Mouse (Mus musculus) hindbrain, embryonic 12.5 days (tissue): ENCODE data around the gene Smok2b. TPM values are rescaled to one million over a fixed set of nuclear protein-coding genes. Genes with fewer than 3 reads are reported as not detected.
A peak's percentile ranks its signal among the peaks of the same experiment; 100 is the strongest.
"Not testable (repeated sequence)": the region's sequence is repeated elsewhere in the genome, so short reads cannot be mapped to it uniquely, and the experiment has no call there.

Source experiments
- ATAC-seq: fragments of 200-750 bp; cut with Nextera tagmentation; 2 replicates; pipeline ENCODE4 v1.8.0; 2017; ENCODE audit warnings: moderate TSS enrichment; ENCODE audit not compliant: low FRiP score
- H3K27ac ChIP-seq: fragments of 300-500 bp; sonication (generic); 2 replicates; pipeline ENCODE4 v1.5.1; 2016; ENCODE audit warnings: mild to moderate bottlenecking
- H3K27me3 ChIP-seq: fragments of 300-500 bp; sonication (generic); 2 replicates; pipeline ENCODE4 v1.6.1; 2016; ENCODE audit warnings: mild to moderate bottlenecking
- H3K36me3 ChIP-seq: fragments of 300-500 bp; sonication (generic); 2 replicates; pipeline ENCODE4 v1.6.1; 2016; ENCODE audit warnings: mild to moderate bottlenecking
- H3K4me1 ChIP-seq: fragments of 300-500 bp; sonication (generic); 2 replicates; pipeline ENCODE4 v1.6.1; 2016
- H3K4me2 ChIP-seq: fragments of 300-500 bp; sonication (generic); replicated peaks from 2 replicates; pipeline ENCODE4 v1.6.1; 2016; ENCODE audit warnings: mild to moderate bottlenecking
- H3K4me3 ChIP-seq: fragments of 300-500 bp; sonication (generic); 2 replicates; pipeline ENCODE4 v1.5.1; 2016; ENCODE audit warnings: mild to moderate bottlenecking
- H3K9ac ChIP-seq: fragments of 300-500 bp; sonication (generic); 2 replicates; pipeline ENCODE4 v1.6.1; 2016; ENCODE audit warnings: mild to moderate bottlenecking, moderate library complexity
- H3K9me3 ChIP-seq: fragments of 300-500 bp; sonication (generic); replicated peaks from 2 replicates; pipeline ENCODE4 v1.6.1; 2016; ENCODE audit warnings: mild to moderate bottlenecking
- WGBS: fragments of 180-500 bp; shearing (Covaris S2); methylation state at CpG from one replicate; pipeline ENCODE4 v1.1.7; 2016; 5-methylcytosine and 5-hydroxymethylcytosine counted together
- polyA plus RNA-seq: library from polyadenylated mRNA; unstranded; fragments of >200 nt; fragmentation: Nextera tagmentation; extraction: Ambion mirVana; gene quantifications from 2 replicates; pipeline ENCODE4 v1.2.1, GENCODE M21; 2016

Gene Smok2b
- polyA plus RNA-seq, 1 experiment from 2014 or later: not detected

DNA sequence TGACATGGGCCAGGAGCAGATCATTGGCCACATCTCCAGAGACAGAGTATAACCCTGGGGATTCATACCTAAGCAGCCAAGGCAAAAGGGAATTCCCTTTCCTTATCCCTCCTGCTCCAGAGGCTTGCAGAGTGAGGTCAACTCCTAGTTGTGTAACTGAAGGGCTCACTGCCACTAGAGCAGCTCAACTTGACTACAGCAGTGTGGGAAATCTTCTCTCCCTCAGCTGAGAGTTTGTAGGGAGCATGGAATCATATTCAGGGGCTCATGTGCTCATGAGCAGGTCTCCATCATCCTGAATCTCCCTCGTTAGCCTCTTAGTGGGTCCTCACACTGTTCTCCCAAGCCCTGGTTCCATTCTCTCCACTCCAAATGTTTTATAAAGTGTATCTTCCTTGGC, 24.8 kb upstream of the Smok2b start:
- not testable (repeated sequence) for ATAC-seq, H3K27me3 ChIP-seq, H3K4me3 ChIP-seq, H3K4me2 ChIP-seq, H3K27ac ChIP-seq, H3K4me1 ChIP-seq, H3K9ac ChIP-seq, H3K36me3 ChIP-seq
- H3K9me3 ChIP-seq: peaks cover 51% of the 10 kb centered on the region
- 69% methylated on average over 1 of the region's 1 CpGs for WGBS

DNA sequence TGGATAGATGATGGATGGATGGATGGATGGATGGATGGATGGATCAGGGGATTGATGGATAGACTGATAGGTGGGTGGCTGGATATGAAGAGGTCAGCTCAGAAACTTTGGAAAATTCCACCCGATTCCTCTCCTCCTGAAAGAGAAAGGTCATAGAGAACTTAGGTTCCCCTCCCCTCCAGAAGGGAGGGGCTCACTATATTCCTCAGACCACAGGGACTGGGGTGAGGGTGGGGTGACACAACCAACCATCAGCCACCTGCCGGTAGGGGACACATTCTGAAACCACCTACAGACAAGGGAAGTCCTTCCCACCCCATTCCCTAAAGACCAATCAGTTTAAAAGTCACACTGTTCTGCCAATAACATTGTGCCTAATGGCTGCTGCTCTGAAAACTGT, 23.6 kb upstream of the Smok2b start:
- Histone ChIP-seq H3K36me3 (no peaks in the 10 kb centered on the region), H3K27me3 (no peaks in the 10 kb centered on the region), H3K4me2 (no peak overlapping the region), H3K4me3 (no peak overlapping the region), H3K9me3 (peaks cover 45% of the 10 kb centered on the region), H3K27ac (no peak overlapping the region), H3K4me1 (no peaks in the 10 kb centered on the region), H3K9ac (no peak overlapping the region)
- ATAC-seq: peak; percentile 41
- 90% methylated on average over 2 of the region's 2 CpGs for WGBS

DNA sequence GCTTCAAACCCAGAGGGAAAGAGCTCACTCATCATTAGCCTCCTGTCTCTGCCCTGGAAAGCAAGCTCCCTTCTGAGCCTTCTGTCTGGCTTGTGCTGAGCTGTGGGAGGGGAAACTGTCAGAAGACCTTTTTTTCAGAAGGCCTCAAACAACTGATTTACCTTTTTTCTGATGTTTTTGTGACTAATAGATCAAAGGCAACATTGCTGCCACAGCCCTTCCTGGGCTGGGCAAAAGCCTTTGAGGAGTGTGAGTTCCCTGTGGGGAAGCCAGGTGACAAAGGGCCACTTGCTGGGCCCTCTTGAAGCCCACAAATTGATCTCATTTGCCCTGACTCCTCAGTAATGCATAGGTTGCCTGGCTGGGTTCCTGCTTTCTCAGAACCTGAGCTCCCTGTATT, 21.6 kb upstream of the Smok2b start:
- not testable (repeated sequence) for H3K9ac ChIP-seq, H3K36me3 ChIP-seq

DNA sequence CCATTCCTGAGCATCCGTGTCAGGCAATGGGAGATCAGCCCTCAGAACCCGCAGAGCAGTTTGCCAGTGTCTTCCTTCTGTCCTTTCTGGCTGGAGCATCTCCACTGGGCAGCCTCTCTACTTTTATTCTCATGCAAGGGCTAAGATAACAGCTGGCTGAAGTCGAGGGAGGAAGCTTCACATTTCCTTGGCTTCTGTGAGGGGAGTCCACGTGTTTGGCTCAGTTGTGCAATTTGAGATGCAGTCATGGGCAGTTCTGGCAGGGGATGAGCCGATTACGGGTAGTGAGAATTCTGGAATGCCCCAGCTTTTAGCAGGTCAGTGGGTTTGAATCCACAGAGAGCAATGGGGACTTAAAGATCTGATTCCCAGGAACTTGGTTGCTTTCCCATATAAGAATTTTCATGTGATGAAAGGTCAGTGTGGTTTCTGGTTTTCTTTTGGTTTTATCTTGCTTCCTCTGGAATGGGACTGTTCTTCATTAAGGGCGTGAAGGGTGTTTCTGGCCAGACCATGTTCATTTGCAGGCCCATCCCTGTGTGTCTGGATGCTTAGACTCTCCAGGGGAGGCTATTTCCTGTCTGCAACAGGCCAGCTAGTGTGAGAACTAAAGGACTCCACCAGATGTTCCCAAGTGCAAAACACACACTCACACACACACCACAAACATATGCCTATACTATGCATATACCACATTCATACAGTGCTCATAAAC, 17.8 kb upstream of the Smok2b start:
- H3K9me3 ChIP-seq: peaks cover 78% of the 10 kb centered on the region
- ATAC-seq: no peak
- H3K4me2 ChIP-seq: no peak overlapping the region
- H3K36me3 ChIP-seq: no peaks in the 10 kb centered on the region
- no peak overlapping the region for H3K4me3 ChIP-seq
- H3K27ac ChIP-seq: no peak overlapping the region
- no peaks in the 10 kb centered on the region for H3K27me3 ChIP-seq
- 76% methylated on average over 7 of the region's 7 CpGs for WGBS
- no peaks in the 10 kb centered on the region for H3K4me1 ChIP-seq
- H3K9ac ChIP-seq: no peak overlapping the region

More for the DNA sequence above, 21.6 kb upstream of the Smok2b start:
- ATAC-seq, H3K27me3 ChIP-seq, H3K4me1 ChIP-seq, H3K27ac ChIP-seq, H3K4me3 ChIP-seq, H3K4me2 ChIP-seq: not testable (repeated sequence)
- H3K9me3 ChIP-seq: peaks cover 59% of the 10 kb centered on the region

DNA sequence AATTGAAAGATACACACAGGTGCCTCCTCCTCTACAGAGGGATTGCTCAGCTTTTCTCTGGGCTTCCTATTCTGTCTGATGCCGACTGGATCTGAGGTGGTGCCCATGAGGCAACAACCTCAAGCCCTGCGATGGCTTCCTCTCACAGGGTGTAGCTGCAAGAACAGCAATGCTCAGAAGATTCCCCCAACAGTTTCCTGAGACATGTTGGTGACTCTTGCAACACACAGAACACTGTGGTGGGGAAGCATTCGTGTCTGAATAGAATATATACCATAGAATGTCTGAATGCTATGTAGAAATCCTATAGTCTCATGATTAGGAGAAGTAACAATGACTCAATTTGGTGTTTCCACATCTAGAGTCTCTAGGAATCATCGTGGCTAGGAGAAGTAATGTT, 15.9 kb upstream of the Smok2b start:
- Histone ChIP-seq H3K36me3 (no peaks in the 10 kb centered on the region), H3K27ac (no peak overlapping the region), H3K9ac (no peak overlapping the region), H3K4me1 (no peaks in the 10 kb centered on the region), H3K4me2 (no peak overlapping the region), H3K9me3 (peaks cover 90% of the 10 kb centered on the region), H3K27me3 (no peaks in the 10 kb centered on the region), H3K4me3 (no peak overlapping the region)
- WGBS: 59% methylated on average over 4 of the region's 4 CpGs
- ATAC-seq: no peak

DNA sequence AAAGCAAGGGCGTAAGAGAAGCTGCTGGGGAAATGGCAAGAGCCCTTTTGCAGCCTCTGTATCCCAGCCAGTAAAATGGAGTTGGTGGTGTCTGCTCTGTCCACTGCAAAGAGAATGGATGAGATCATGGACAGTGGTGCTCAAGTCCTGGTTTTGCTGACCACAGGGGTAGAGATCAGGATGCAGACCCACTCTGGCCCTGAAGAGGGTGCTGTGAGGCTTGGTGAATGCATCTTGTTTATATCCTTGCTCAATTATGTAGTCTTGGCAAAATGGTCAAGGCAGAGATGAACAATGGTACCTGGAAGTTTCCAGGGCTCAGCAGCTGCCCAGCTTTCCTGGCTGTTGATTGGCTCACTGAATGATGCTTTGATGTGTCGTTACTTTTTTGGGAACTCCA, 14.5 kb upstream of the Smok2b start:
- Histone ChIP-seq H3K27me3 (no peaks in the 10 kb centered on the region), H3K4me2 (no peak overlapping the region), H3K9ac (no peak overlapping the region), H3K4me1 (no peaks in the 10 kb centered on the region), H3K4me3 (no peak overlapping the region), H3K27ac (no peak overlapping the region), H3K9me3 (peaks cover 95% of the 10 kb centered on the region), H3K36me3 (no peaks in the 10 kb centered on the region)
- 86% methylated on average over 2 of the region's 2 CpGs for WGBS
- ATAC-seq: no peak

DNA sequence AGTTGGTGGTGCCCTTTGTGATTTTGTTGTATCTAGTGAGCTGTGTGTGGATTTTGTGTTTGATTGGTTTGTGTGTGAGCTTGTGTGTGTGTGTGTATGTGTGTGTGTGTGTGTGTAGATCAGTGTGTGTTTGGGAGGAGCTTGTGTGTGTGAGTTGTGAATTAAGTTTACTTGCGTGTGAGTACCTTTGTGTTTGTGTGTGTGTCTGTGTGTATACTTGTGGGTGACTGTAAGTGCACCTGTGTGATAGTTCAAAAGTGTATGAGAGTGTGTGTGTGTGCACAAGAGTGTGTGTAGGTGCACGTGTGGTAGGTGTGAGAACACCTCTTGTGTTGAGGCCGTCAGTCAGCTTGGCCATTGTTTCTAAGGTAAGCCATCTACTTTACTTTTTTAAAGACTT, 9.2 kb upstream of the Smok2b start, which contains the start of gene Smok2a:
Smok2a (plus strand) TSS at position 301 of the 400 bp plus-strand sequence.
- Histone ChIP-seq H3K4me3 (no peak within 1 kb of the TSS), H3K9me3 (peaks cover 84% of the 10 kb centered on the region), H3K4me1 (no peaks in the 10 kb centered on the region), H3K27ac (no peak within 1 kb of the TSS), H3K36me3 (no peaks in the 10 kb centered on the region), H3K27me3 (no peaks in the 10 kb centered on the region), H3K4me2 (no peak within 1 kb of the TSS), H3K9ac (no peak within 1 kb of the TSS)
- 89% methylated on average over 3 of the region's 3 CpGs for WGBS
- ATAC-seq: no peak

DNA sequence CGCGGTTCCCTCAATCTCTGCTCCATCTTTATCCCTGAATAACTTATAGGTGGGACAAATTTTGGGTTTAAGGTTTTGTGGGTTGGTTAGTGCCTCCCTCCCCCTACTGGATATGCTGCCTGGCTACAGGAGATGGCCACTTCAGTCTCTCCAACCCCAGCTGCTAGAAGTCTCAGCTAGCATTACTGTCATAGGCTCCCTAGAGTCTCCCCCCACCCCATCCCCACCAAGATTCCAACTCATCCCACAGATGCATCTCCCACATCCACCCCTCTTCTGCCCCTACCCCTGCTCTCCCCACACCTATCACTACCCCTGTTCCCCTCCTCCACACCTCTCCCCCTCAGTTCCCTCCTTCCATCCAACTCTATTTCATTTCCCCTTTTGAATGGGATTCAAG, 8.1 kb upstream of the Smok2b start:
- H3K4me3 ChIP-seq, H3K36me3 ChIP-seq, ATAC-seq, H3K4me1 ChIP-seq, H3K4me2 ChIP-seq, H3K27ac ChIP-seq, H3K9ac ChIP-seq, H3K27me3 ChIP-seq: not testable (repeated sequence)
- H3K9me3 ChIP-seq: peaks cover 84% of the 10 kb centered on the region
- WGBS: 90% methylated on average over 2 of the region's 2 CpGs

DNA sequence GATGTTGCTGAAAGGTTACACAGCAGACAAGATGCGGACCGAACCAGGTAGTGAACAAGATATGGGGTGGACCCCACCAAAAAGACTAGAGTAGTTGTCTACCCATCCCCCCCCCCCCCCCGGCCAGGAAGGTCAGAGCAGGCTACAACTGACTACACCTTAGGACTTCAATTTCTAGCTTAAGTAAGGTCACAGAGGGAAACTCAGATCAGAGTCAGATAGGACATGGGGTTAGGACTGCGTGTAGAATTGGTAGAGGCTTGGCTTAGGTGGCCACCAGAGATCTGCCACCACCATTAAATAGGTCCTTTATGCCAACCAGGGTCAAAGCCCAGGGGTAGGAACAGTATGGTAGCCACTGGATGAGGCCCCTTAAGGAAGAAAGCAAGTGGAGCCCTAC, 9.4 kb downstream of the Smok2b start:
- not testable (repeated sequence) for H3K4me2 ChIP-seq, H3K9ac ChIP-seq, H3K36me3 ChIP-seq, H3K27me3 ChIP-seq, H3K4me1 ChIP-seq, H3K4me3 ChIP-seq, H3K27ac ChIP-seq
- peaks cover 55% of the 10 kb centered on the region for H3K9me3 ChIP-seq
- ATAC-seq: peak; percentile 26
- 90% methylated on average over 4 of the region's 4 CpGs for WGBS

DNA sequence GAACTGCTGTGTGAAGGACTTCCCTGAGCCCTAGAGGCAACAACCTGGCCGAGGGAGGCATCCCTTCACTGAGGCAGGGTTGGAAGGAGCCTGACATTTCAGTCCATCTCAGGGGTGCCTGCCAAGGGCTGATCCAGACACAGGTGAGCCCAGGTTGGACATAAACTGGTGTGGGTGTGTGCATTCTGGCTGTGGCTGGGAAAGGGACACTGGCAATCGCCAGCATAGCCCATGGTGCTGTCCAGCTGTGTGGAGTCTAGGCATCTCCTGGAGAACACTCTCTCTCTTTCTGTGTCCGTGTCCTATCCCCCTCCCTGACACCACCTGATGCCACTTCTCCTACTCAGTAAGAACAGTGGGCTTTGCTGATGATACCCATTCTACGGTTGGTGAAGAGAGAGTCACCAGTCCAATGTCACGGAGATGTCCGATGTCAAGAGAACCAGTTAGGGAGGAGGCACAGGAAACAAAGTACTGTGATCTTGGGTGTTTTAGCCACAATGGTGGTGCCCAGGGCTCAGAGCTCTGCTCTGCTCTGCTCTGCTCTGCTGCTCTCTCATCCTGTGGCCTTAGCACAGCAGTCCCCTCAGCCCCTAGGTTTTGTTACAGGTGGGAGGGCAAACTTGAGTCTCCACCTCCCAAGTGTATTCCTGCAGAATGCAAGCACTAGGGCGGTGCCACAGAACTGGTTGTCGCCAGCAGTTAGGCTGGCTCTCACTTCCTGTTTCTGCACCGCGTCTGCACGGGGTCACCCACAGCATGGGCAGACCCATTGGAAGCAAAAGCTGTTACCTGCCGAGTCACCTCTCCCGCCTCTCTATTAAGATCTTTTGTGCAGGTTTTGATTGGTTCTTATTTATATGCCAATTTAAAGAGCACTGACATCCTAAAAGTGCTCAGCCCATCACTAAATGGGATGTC, 11.0 kb downstream of the Smok2b start:
- not testable (repeated sequence) for H3K36me3 ChIP-seq, H3K4me3 ChIP-seq, H3K4me2 ChIP-seq, H3K27ac ChIP-seq, H3K9ac ChIP-seq, H3K4me1 ChIP-seq, H3K27me3 ChIP-seq
- WGBS: 84% methylated on average over 7 of the region's 13 CpGs
- peak; percentile 46; the same call in 1 of the 2 replicates for ATAC-seq
- peaks cover 40% of the 10 kb centered on the region for H3K9me3 ChIP-seq

DNA sequence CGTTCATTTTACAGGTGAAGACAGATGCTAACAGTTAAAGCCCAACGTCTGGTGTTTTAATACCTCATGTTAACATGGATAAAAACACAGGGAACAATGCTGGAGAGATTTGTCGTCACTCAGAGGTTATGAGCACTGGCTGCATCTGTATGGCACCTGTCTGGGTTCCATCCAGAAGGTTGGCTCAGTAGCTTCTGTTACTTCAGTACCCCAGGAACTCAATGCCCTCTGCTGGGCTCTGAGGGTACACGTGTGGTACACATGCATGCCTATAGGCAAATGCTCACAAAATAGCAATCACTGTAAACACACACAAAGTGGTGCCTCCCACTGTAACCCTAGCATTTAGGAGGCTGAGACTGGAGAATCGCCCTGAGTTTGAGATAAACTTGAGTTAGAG, 24.7 kb downstream of the Smok2b start:
- not testable (repeated sequence) for H3K36me3 ChIP-seq, H3K9ac ChIP-seq, H3K4me1 ChIP-seq, H3K27me3 ChIP-seq, H3K4me3 ChIP-seq, H3K27ac ChIP-seq, H3K4me2 ChIP-seq, ATAC-seq
- peaks cover 13% of the 10 kb centered on the region for H3K9me3 ChIP-seq
- WGBS: 57% methylated on average over 1 of the region's 5 CpGs
